Mouse (Mus musculus) neutrophil, adult 59 days (primary cell): Measurements from ENCODE around the gene Rfx2. TPM values are rescaled to one million over a fixed set of nuclear protein-coding genes. Genes with fewer than 3 reads are reported as not detected.

ENCODE experiments used
- total RNA-seq, 2 experiments: library from RNA; stranded (reverse); gene quantifications; 1 replicate in 1 of 2; 2 replicates in 1 of 2; pipeline ENCODE4 v1.2.4; 2023

Rfx2 gene
- 1 to 10 TPM; 6.2 to 7.4 TPM for total RNA-seq

GRCm38 (mm10) chr17:56830411-56831110, at the start of gene Rfx2:
Gene Rfx2 (minus strand): TSS chr17:56831013.

GRCm38 (mm10) chr17:56874936-56875651, 44.3 kb upstream of the Rfx2 start, which contains the start of gene 1700061G19Rik:
Gene 1700061G19Rik (plus strand): TSS chr17:56875477.

GRCm38 (mm10) chr17:56874237-56874636, 43.4 kb upstream of the Rfx2 start, which contains the start of gene Acsbg2:
Gene Acsbg2 (minus strand): TSS chr17:56874447.

GRCm38 (mm10) chr17:56769950-56770349, 60.9 kb downstream of the Rfx2 start, which contains the start of gene Prr22:
Gene Prr22 (plus strand): TSS chr17:56770250.

GRCm38 (mm10) chr17:56764474-56765354, 66.1 kb downstream of the Rfx2 start, which contains the start of gene Dus3l:
Gene Dus3l (plus strand): TSS chr17:56764757.

GRCm38 (mm10) chr17:56757416-56758123, 73.2 kb downstream of the Rfx2 start, which contains the start of gene Nrtn:
Gene Nrtn (minus strand): TSS chr17:56757530.

Other genes starting within 250 kb of the Rfx2 start
- 100 to 1,000 TPM; 246 to 264 TPM for gene Safb2, start 246.4 kb downstream of the Rfx2 start, total RNA-seq
- 100 to 1,000 TPM; 131 to 143 TPM for gene Safb, start 246.2 kb downstream of the Rfx2 start, total RNA-seq
- 10 to 100 TPM; 46.1 to 46.2 TPM for gene 2410015M20Rik, start 221.2 kb downstream of the Rfx2 start, total RNA-seq
- gene Rpl36, start 217.6 kb downstream of the Rfx2 start, total RNA-seq = 100 to 1,000 TPM; 435 to 479 TPM
- 10 to 100 TPM; 19.7 to 22.8 TPM for gene Lonp1, start 204.1 kb downstream of the Rfx2 start, total RNA-seq
- 1 to 10 TPM; 1.3 to 1.7 TPM for gene Catsperd, start 202.9 kb downstream of the Rfx2 start, total RNA-seq
- 10 to 100 TPM; 58.0 to 58.8 TPM for gene Ranbp3, start 157.7 kb downstream of the Rfx2 start, total RNA-seq
- 10 to 100 TPM; 60.0 to 63.3 TPM for gene Ndufa11, start 113.2 kb downstream of the Rfx2 start, total RNA-seq
- 1 to 10 TPM; 1.9 to 2.4 TPM for gene Vmac, start 113.0 kb downstream of the Rfx2 start, total RNA-seq
- gene Nrtn, start 73.5 kb downstream of the Rfx2 start, total RNA-seq = not detected
- 10 to 100 TPM; 18.1 to 24.0 TPM for gene Dus3l, start 66.3 kb downstream of the Rfx2 start, total RNA-seq
- gene Prr22, start 60.8 kb downstream of the Rfx2 start, total RNA-seq = under 1 TPM in 1 of 2 experiments, not detected in 1; 0.78 TPM
- not detected for gene Acsbg2, start 43.4 kb upstream of the Rfx2 start, total RNA-seq
- under 1 TPM in 1 of 2 experiments, not detected in 1; 0.13 TPM for gene 1700061G19Rik, start 44.5 kb upstream of the Rfx2 start, total RNA-seq
- 10 to 100 TPM; 17.7 to 18.9 TPM for gene Mllt1, start 104.4 kb upstream of the Rfx2 start, total RNA-seq
- not detected for gene Acer1, start 151.1 kb upstream of the Rfx2 start, total RNA-seq
- 10 to 100 TPM in 1 of 2 experiments, 1 to 10 TPM in 1; 9.5 to 11.6 TPM for gene Clpp, start 159.3 kb upstream of the Rfx2 start, total RNA-seq
- gene Alkbh7, start 166.3 kb upstream of the Rfx2 start, total RNA-seq = 10 to 100 TPM in 1 of 2 experiments, 1 to 10 TPM in 1; 5.6 to 10.1 TPM
- 1 to 10 TPM in 1 of 2 experiments, not detected in 1; 2.3 TPM for gene Pspn, start 169.0 kb upstream of the Rfx2 start, total RNA-seq
- gene Gtf2f1, start 180.3 kb upstream of the Rfx2 start, total RNA-seq = 10 to 100 TPM; 48.4 to 52.2 TPM
- gene Gm17949, start 180.5 kb upstream of the Rfx2 start, total RNA-seq = under 1 TPM; 0.31 to 0.33 TPM
- 10 to 100 TPM; 95.8 to 99.2 TPM for gene Khsrp, start 200.5 kb upstream of the Rfx2 start, total RNA-seq
- not detected for gene Slc25a41, start 210.6 kb upstream of the Rfx2 start, total RNA-seq
- gene Crb3, start 228.1 kb upstream of the Rfx2 start, total RNA-seq = under 1 TPM in 1 of 2 experiments, not detected in 1; 0.64 TPM
- 1 to 10 TPM; 2.1 to 3.4 TPM for gene Slc25a23, start 228.8 kb upstream of the Rfx2 start, total RNA-seq
- 100 to 1,000 TPM; 190 to 192 TPM for gene Dennd1c, start 247.5 kb upstream of the Rfx2 start, total RNA-seq